Mouse (Mus musculus): Measurements from ENCODE around the gene Pde4a. TPM values are rescaled to one million over a fixed set of nuclear protein-coding genes. Genes with fewer than 3 reads are reported as not detected.
A peak's percentile ranks its signal among the peaks of the same experiment; 100 is the strongest.

Gene Pde4a
- polyA plus RNA-seq, 1 experiment from 2014 or later: 1.9 TPM

GRCm38 (mm10) chr9:21232867-21233266 lies 67.4 kb downstream of the Pde4a start:
- Histone ChIP-seq H3K4me1 (ENCODE audit: control insufficient read depth, low read depth, low read length) (peaks cover 29% of the 10 kb centered on the region), H3K9me3 (replicated peaks; ENCODE audit: control insufficient read depth, low read length) (no peaks in the 10 kb centered on the region), H3K9ac (ENCODE audit: low read depth, low read length) (no peak overlapping the region), H3K27ac (ENCODE audit: low read length) (no peak overlapping the region), H3K4me2 (ENCODE audit: low read depth, low read length) (no peak overlapping the region), H3K27me3 (ENCODE audit: control insufficient read depth, insufficient read depth, low read depth, low read length) (no peaks in the 10 kb centered on the region), H3K4me3 (ENCODE audit: low read depth, low read length) (no peak overlapping the region), H3K36me3 (ENCODE audit: control insufficient read depth, insufficient read depth) (peaks cover 38% of the 10 kb centered on the region)
- 78% methylated on average over 5 of the region's 5 CpGs for WGBS (ENCODE audit: insufficient replicate concordance)
- no peak for ATAC-seq (ENCODE audit: low read depth)

GRCm38 (mm10) chr9:21233366-21233765 lies 67.9 kb downstream of the Pde4a start:
- Histone ChIP-seq H3K4me2 (ENCODE audit: low read depth, low read length) (no peak overlapping the region), H3K27ac (ENCODE audit: low read length) (no peak overlapping the region), H3K27me3 (ENCODE audit: control insufficient read depth, insufficient read depth, low read depth, low read length) (no peaks in the 10 kb centered on the region), H3K36me3 (ENCODE audit: control insufficient read depth, insufficient read depth) (peaks cover 38% of the 10 kb centered on the region), H3K4me1 (ENCODE audit: control insufficient read depth, low read depth, low read length) (peaks cover 26% of the 10 kb centered on the region), H3K9me3 (replicated peaks; ENCODE audit: control insufficient read depth, low read length) (no peaks in the 10 kb centered on the region), H3K9ac (ENCODE audit: low read depth, low read length) (no peak overlapping the region), H3K4me3 (ENCODE audit: low read depth, low read length) (no peak overlapping the region)
- 96% methylated on average over 29 of the region's 29 CpGs for WGBS (ENCODE audit: insufficient replicate concordance)
- no peak for ATAC-seq (ENCODE audit: low read depth)

GRCm38 (mm10) chr9:21233805-21234204 lies 68.3 kb downstream of the Pde4a start:
- H3K9ac ChIP-seq (ENCODE audit: low read depth, low read length): no peak overlapping the region
- WGBS (ENCODE audit: insufficient replicate concordance): 97% methylated on average over 28 of the region's 28 CpGs
- no peak for ATAC-seq (ENCODE audit: low read depth)
- no peak overlapping the region for H3K4me3 ChIP-seq (ENCODE audit: low read depth, low read length)
- H3K27ac ChIP-seq (ENCODE audit: low read length): no peak overlapping the region
- peaks cover 23% of the 10 kb centered on the region for H3K4me1 ChIP-seq (ENCODE audit: control insufficient read depth, low read depth, low read length)
- H3K36me3 ChIP-seq (ENCODE audit: control insufficient read depth, insufficient read depth): peaks cover 38% of the 10 kb centered on the region
- no peak overlapping the region for H3K4me2 ChIP-seq (ENCODE audit: low read depth, low read length)
- H3K27me3 ChIP-seq (ENCODE audit: control insufficient read depth, insufficient read depth, low read depth, low read length): no peaks in the 10 kb centered on the region
- H3K9me3 ChIP-seq (replicated peaks; ENCODE audit: control insufficient read depth, low read length): no peaks in the 10 kb centered on the region

GRCm38 (mm10) chr9:21235341-21235740 lies 69.8 kb downstream of the Pde4a start:
- H3K27ac ChIP-seq (ENCODE audit: low read length): no peak overlapping the region
- no peak for ATAC-seq (ENCODE audit: low read depth)
- H3K9ac ChIP-seq (ENCODE audit: low read depth, low read length): no peak overlapping the region; the same call in 1 of the 2 replicates
- H3K4me1 ChIP-seq (ENCODE audit: control insufficient read depth, low read depth, low read length): peaks cover 29% of the 10 kb centered on the region
- no peaks in the 10 kb centered on the region for H3K9me3 ChIP-seq (replicated peaks; ENCODE audit: control insufficient read depth, low read length)
- H3K4me2 ChIP-seq (ENCODE audit: low read depth, low read length): no peak overlapping the region
- H3K36me3 ChIP-seq (ENCODE audit: control insufficient read depth, insufficient read depth): peaks cover 28% of the 10 kb centered on the region
- no peaks in the 10 kb centered on the region for H3K27me3 ChIP-seq (ENCODE audit: control insufficient read depth, insufficient read depth, low read depth, low read length)
- WGBS (ENCODE audit: insufficient replicate concordance): 70% methylated on average over 4 of the region's 4 CpGs
- H3K4me3 ChIP-seq (ENCODE audit: low read depth, low read length): no peak overlapping the region

- ATAC-seq (ENCODE audit: low read depth): no peak
- peaks cover 29% of the 10 kb centered on the region for H3K4me1 ChIP-seq (ENCODE audit: control insufficient read depth, low read depth, low read length)
- peak overlapping the region; percentile 79 for H3K4me2 ChIP-seq (ENCODE audit: low read depth, low read length)
- H3K9me3 ChIP-seq (replicated peaks; ENCODE audit: control insufficient read depth, low read length): no peaks in the 10 kb centered on the region
- H3K4me3 ChIP-seq (ENCODE audit: low read depth, low read length): peak overlapping the region; percentile 87
- peak overlapping the region; percentile 97 for H3K9ac ChIP-seq (ENCODE audit: low read depth, low read length)
- peaks cover 17% of the 10 kb centered on the region for H3K36me3 ChIP-seq (ENCODE audit: control insufficient read depth, insufficient read depth)
- H3K27me3 ChIP-seq (ENCODE audit: control insufficient read depth, insufficient read depth, low read depth, low read length): peaks cover 1% of the 10 kb centered on the region
- H3K27ac ChIP-seq (ENCODE audit: low read length): no peak overlapping the region
- WGBS (ENCODE audit: insufficient replicate concordance): 73% methylated on average over 25 of the region's 25 CpGs
Measured at GRCm38 (mm10) chr9:21236991-21237367, 71.5 kb downstream of the Pde4a start.

GRCm38 (mm10) chr9:21237368-21238003 lies 72.0 kb downstream of the Pde4a start:
- H3K4me3 ChIP-seq (ENCODE audit: low read depth, low read length): peak overlapping the region; percentile 87
- no peak for ATAC-seq (ENCODE audit: low read depth)

GRCm38 (mm10) chr9:21238004-21238732 lies 72.7 kb downstream of the Pde4a start:
- peak overlapping the region; percentile 87 for H3K4me3 ChIP-seq (ENCODE audit: low read depth, low read length)
- no peaks in the 10 kb centered on the region for H3K9me3 ChIP-seq (replicated peaks; ENCODE audit: control insufficient read depth, low read length)
- peak overlapping the region; percentile 79 for H3K4me2 ChIP-seq (ENCODE audit: low read depth, low read length)
- peaks cover 15% of the 10 kb centered on the region for H3K36me3 ChIP-seq (ENCODE audit: control insufficient read depth, insufficient read depth)
- under 1% methylated on average over 31 of the region's 31 CpGs for WGBS (ENCODE audit: insufficient replicate concordance)
- peak overlapping the region; percentile 95 for H3K27ac ChIP-seq (ENCODE audit: low read length)
- peaks cover 29% of the 10 kb centered on the region for H3K4me1 ChIP-seq (ENCODE audit: control insufficient read depth, low read depth, low read length)
- H3K27me3 ChIP-seq (ENCODE audit: control insufficient read depth, insufficient read depth, low read depth, low read length): peaks cover 13% of the 10 kb centered on the region
- H3K9ac ChIP-seq (ENCODE audit: low read depth, low read length): peak overlapping the region; percentile 97
- ATAC-seq (ENCODE audit: low read depth): no peak

More at GRCm38 (mm10) chr9:21237368-21238003, 72.0 kb downstream of the Pde4a start:
- Histone ChIP-seq H3K27ac (ENCODE audit: low read length) (peak overlapping the region; percentile 95), H3K4me1 (ENCODE audit: control insufficient read depth, low read depth, low read length) (peaks cover 29% of the 10 kb centered on the region), H3K27me3 (ENCODE audit: control insufficient read depth, insufficient read depth, low read depth, low read length) (peaks cover 6% of the 10 kb centered on the region), H3K9ac (ENCODE audit: low read depth, low read length) (peak overlapping the region; percentile 97), H3K9me3 (replicated peaks; ENCODE audit: control insufficient read depth, low read length) (no peaks in the 10 kb centered on the region), H3K4me2 (ENCODE audit: low read depth, low read length) (peak overlapping the region; percentile 79), H3K36me3 (ENCODE audit: control insufficient read depth, insufficient read depth) (peaks cover 17% of the 10 kb centered on the region)
- 19% methylated on average over 19 of the region's 19 CpGs for WGBS (ENCODE audit: insufficient replicate concordance)

GRCm38 (mm10) chr9:21238733-21239464 lies 73.4 kb downstream of the Pde4a start, which contains the start of gene Keap1:
Keap1 (minus strand) TSS chr9:21239361.
- Histone ChIP-seq H3K27ac (ENCODE audit: low read length) (peak within 1 kb of the TSS; percentile 95), H3K27me3 (ENCODE audit: control insufficient read depth, insufficient read depth, low read depth, low read length) (peaks cover 20% of the 10 kb centered on the region), H3K9me3 (replicated peaks; ENCODE audit: control insufficient read depth, low read length) (no peaks in the 10 kb centered on the region), H3K4me3 (ENCODE audit: low read depth, low read length) (peak within 1 kb of the TSS; percentile 87), H3K4me1 (ENCODE audit: control insufficient read depth, low read depth, low read length) (peaks cover 30% of the 10 kb centered on the region), H3K9ac (ENCODE audit: low read depth, low read length) (peak within 1 kb of the TSS; percentile 97), H3K4me2 (ENCODE audit: low read depth, low read length) (peak within 1 kb of the TSS; percentile 79), H3K36me3 (ENCODE audit: control insufficient read depth, insufficient read depth) (peaks cover 8% of the 10 kb centered on the region)
- under 1% methylated on average over 87 of the region's 90 CpGs for WGBS (ENCODE audit: insufficient replicate concordance)
- peak; percentile 90 for ATAC-seq (ENCODE audit: low read depth)

Measured in liver, embryonic 16.5 days (tissue).